Mouse (Mus musculus): ENCODE results near the gene Men1. TPM values are rescaled to one million over a fixed set of nuclear protein-coding genes. Genes with fewer than 3 reads are reported as not detected.

Gene Men1
- polyA plus RNA-seq, 1 experiment: 84.1 TPM

- TF ChIP-seq POLR2A (IDR thresholded peaks at IDR 0.05; ENCODE audit: borderline replicate concordance, insufficient read depth, low read length): no peak
- no peak for TF ChIP-seq CTCF (IDR thresholded peaks at IDR 0.05; ENCODE audit: borderline replicate concordance, insufficient read depth, low read depth, low read length)
- Histone ChIP-seq H3K27me3 (ENCODE audit: control insufficient read depth, insufficient read depth, low read length) (no peaks in the 10 kb centered on the region), H3K27ac (ENCODE audit: insufficient read depth, low read length) (peak overlapping the region; percentile 78), H3K4me1 (ENCODE audit: control insufficient read depth, insufficient read depth, low read length) (peaks cover 55% of the 10 kb centered on the region), H3K4me3 (replicated peaks; ENCODE audit: insufficient read depth, low read depth, low read length) (no peak overlapping the region)
- DNase-seq: peak in 1 of 2 experiments; percentile 56
- WGBS: 17% methylated on average over 7 of the region's 7 CpGs
Observed at GRCm38 (mm10) chr19:6300402-6300841, 34.4 kb upstream of the Men1 start.

DNA sequence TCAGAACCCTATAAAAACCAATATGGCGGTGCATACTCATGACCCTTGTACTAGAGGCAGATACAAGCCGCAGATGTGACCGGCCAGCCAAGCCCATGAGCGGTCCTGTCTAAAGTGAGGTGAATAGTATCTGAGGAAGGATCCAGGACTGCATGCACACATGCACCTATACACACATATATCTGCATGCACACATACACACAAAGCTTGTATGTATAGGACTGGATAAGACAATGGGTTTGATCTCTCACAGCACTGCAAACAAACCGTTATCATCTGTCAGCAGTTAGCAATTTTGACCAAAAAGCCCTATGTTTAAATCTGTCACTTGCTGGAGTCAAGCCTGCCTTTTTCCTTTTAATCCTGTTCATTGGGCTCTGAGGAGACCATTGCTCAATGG is 32.7 kb upstream of the Men1 start:
- H3K27me3 ChIP-seq (ENCODE audit: control insufficient read depth, insufficient read depth, low read length): no peaks in the 10 kb centered on the region
- TF ChIP-seq CTCF (IDR thresholded peaks at IDR 0.05; ENCODE audit: borderline replicate concordance, insufficient read depth, low read depth, low read length) (no peak), POLR2A (IDR thresholded peaks at IDR 0.05; ENCODE audit: borderline replicate concordance, insufficient read depth, low read length) (no peak)
- peaks cover 58% of the 10 kb centered on the region for H3K4me1 ChIP-seq (ENCODE audit: control insufficient read depth, insufficient read depth, low read length)
- H3K4me3 ChIP-seq (replicated peaks; ENCODE audit: insufficient read depth, low read depth, low read length): no peak overlapping the region
- H3K27ac ChIP-seq (ENCODE audit: insufficient read depth, low read length): peak overlapping the region; percentile 88
- DNase-seq: no peak
- whole genome bisulfite sequencing: 69% methylated on average over 5 of the region's 5 CpGs

DNA sequence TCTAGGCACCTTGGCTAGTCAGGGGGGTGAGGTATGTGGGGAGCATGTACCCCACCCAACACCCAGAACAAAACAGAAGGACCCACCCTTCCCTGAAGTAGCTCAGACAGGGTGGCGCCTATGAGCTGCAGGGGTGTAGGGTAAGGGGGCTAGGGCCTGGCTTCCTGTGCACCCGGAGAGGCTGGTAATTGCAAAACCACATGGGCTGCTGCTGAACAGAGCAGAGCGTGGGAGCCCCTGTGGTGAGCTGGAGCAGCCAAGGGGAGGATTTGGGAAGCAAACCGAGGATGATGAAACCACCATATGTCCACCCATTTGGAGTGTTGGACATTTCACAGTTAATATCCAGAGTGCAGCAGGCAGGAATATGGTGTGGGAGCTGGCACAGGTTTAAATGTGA is 32.3 kb upstream of the Men1 start:
- Histone ChIP-seq H3K4me1 (ENCODE audit: control insufficient read depth, insufficient read depth, low read length) (peaks cover 57% of the 10 kb centered on the region), H3K27ac (ENCODE audit: insufficient read depth, low read length) (peak overlapping the region; percentile 88), H3K4me3 (replicated peaks; ENCODE audit: insufficient read depth, low read depth, low read length) (no peak overlapping the region), H3K27me3 (ENCODE audit: control insufficient read depth, insufficient read depth, low read length) (no peaks in the 10 kb centered on the region)
- peak; percentile 92 to 95 for DNase-seq
- TF ChIP-seq CTCF (IDR thresholded peaks at IDR 0.05; ENCODE audit: borderline replicate concordance, insufficient read depth, low read depth, low read length): no peak; the same call in 1 of the 2 replicates
- TF ChIP-seq POLR2A (IDR thresholded peaks at IDR 0.05; ENCODE audit: borderline replicate concordance, insufficient read depth, low read length): peak; percentile 55; the same call in 1 of the 2 replicates
- WGBS: 6% methylated on average over 4 of the region's 4 CpGs

- TF ChIP-seq CTCF (IDR thresholded peaks at IDR 0.05; ENCODE audit: borderline replicate concordance, insufficient read depth, low read depth, low read length): no peak
- TF ChIP-seq POLR2A (IDR thresholded peaks at IDR 0.05; ENCODE audit: borderline replicate concordance, insufficient read depth, low read length): no peak
- peak; percentile 64 for DNase-seq
- Histone ChIP-seq H3K27ac (ENCODE audit: insufficient read depth, low read length) (peak overlapping the region; percentile 88), H3K4me1 (ENCODE audit: control insufficient read depth, insufficient read depth, low read length) (peaks cover 59% of the 10 kb centered on the region), H3K4me3 (replicated peaks; ENCODE audit: insufficient read depth, low read depth, low read length) (no peak overlapping the region), H3K27me3 (ENCODE audit: control insufficient read depth, insufficient read depth, low read length) (no peaks in the 10 kb centered on the region)
- 18% methylated on average over 6 of the region's 6 CpGs for WGBS
Observed at GRCm38 (mm10) chr19:6303831-6304230, 30.9 kb upstream of the Men1 start.

- DNase-seq: peak; percentile 89 to 95
- peak; percentile 97 for TF ChIP-seq CTCF (IDR thresholded peaks at IDR 0.05; ENCODE audit: borderline replicate concordance, insufficient read depth, low read depth, low read length)
- TF ChIP-seq POLR2A (IDR thresholded peaks at IDR 0.05; ENCODE audit: borderline replicate concordance, insufficient read depth, low read length): no peak
- Histone ChIP-seq H3K4me3 (replicated peaks; ENCODE audit: insufficient read depth, low read depth, low read length) (no peak overlapping the region), H3K27ac (ENCODE audit: insufficient read depth, low read length) (peak overlapping the region; percentile 41), H3K4me1 (ENCODE audit: control insufficient read depth, insufficient read depth, low read length) (peaks cover 56% of the 10 kb centered on the region), H3K27me3 (ENCODE audit: control insufficient read depth, insufficient read depth, low read length) (no peaks in the 10 kb centered on the region)
- WGBS: 11% methylated on average over 5 of the region's 5 CpGs
Observed at GRCm38 (mm10) chr19:6304787-6305516, 29.8 kb upstream of the Men1 start.

DNA sequence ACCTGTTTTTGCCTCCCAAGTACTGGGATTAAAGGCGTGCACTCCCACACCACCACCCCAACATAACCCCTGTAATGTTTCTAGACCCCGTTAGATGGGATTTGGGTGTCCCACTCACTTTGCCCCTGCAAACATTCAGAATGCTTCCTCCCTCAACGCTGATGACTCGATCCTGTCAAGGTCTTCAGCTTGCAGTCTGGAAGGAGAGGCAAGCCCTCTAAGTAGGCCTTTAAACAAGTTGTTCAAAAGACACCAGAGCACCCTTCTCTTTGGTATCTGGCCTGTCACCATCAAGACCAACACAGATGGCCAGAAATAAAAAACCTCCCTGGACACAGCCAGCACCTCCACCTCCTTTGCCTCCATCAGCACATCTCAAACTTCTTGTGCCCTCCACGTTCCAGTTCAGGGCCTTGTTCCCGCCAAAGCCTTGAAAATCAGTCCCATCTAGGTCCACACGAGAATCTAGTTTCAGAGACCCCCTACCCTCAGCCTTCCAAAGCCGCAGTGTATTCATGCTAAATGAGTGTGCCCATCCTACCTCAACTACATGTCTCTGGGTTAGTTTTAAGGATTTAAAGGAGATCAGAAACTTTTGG is 29.2 kb upstream of the Men1 start:
- TF ChIP-seq POLR2A (IDR thresholded peaks at IDR 0.05; ENCODE audit: borderline replicate concordance, insufficient read depth, low read length): no peak
- no peak for TF ChIP-seq CTCF (IDR thresholded peaks at IDR 0.05; ENCODE audit: borderline replicate concordance, insufficient read depth, low read depth, low read length)
- Histone ChIP-seq H3K27ac (ENCODE audit: insufficient read depth, low read length) (no peak overlapping the region), H3K4me3 (replicated peaks; ENCODE audit: insufficient read depth, low read depth, low read length) (peak overlapping the region; percentile 75), H3K27me3 (ENCODE audit: control insufficient read depth, insufficient read depth, low read length) (no peaks in the 10 kb centered on the region), H3K4me1 (ENCODE audit: control insufficient read depth, insufficient read depth, low read length) (peaks cover 56% of the 10 kb centered on the region)
- WGBS: 55% methylated on average over 8 of the region's 8 CpGs
- DNase-seq: peak in 1 of 2 experiments; percentile 42

GRCm38 (mm10) chr19:6306137-6306551 is 28.6 kb upstream of the Men1 start, which contains the start of gene Cdc42bpg:
Cdc42bpg (plus strand) TSS chr19:6306456.
- Histone ChIP-seq H3K27me3 (ENCODE audit: control insufficient read depth, insufficient read depth, low read length) (no peaks in the 10 kb centered on the region), H3K4me1 (ENCODE audit: control insufficient read depth, insufficient read depth, low read length) (peaks cover 59% of the 10 kb centered on the region), H3K4me3 (replicated peaks; ENCODE audit: insufficient read depth, low read depth, low read length) (peak within 1 kb of the TSS; percentile 75), H3K27ac (ENCODE audit: insufficient read depth, low read length) (peak within 1 kb of the TSS; percentile 87)
- WGBS: 3% methylated on average over 38 of the region's 38 CpGs
- TF ChIP-seq POLR2A (IDR thresholded peaks at IDR 0.05; ENCODE audit: borderline replicate concordance, insufficient read depth, low read length) (no peak), CTCF (IDR thresholded peaks at IDR 0.05; ENCODE audit: borderline replicate concordance, insufficient read depth, low read depth, low read length) (no peak)
- peak; percentile 92 to 94 for DNase-seq

All from cerebellum, adult 2 months (tissue).